Mouse (Mus musculus): ENCODE results near the gene Eif2b2. TPM values are rescaled to one million over a fixed set of nuclear protein-coding genes. Genes with fewer than 3 reads are reported as not detected.
A peak's percentile ranks its signal among the peaks of the same experiment; 100 is the strongest.

Gene Eif2b2
- polyA plus RNA-seq, 1 experiment from 2014 or later: 74.8 TPM

GRCm38 (mm10) chr12:85262489-85262888 lies 43.2 kb downstream of the Eif2b2 start:
- WGBS: 43% methylated on average over 10 of the region's 10 CpGs
- Histone ChIP-seq H3K4me1 (ENCODE audit: control insufficient read depth, insufficient read depth, low read length) (peaks cover 4% of the 10 kb centered on the region; the same call in 1 of the 2 replicates), H3K4me2 (ENCODE audit: low read depth, low read length) (no peak overlapping the region), H3K27ac (ENCODE audit: low read length) (0 out of 2 replicates have a peak overlapping the region, but pooled peaks have one; percentile 17), H3K36me3 (ENCODE audit: control insufficient read depth, insufficient read depth, low read length) (no peaks in the 10 kb centered on the region), H3K9ac (ENCODE audit: low read depth, low read length) (no peak overlapping the region), H3K4me3 (ENCODE audit: low read length) (no peak overlapping the region), H3K9me3 (ENCODE audit: control insufficient read depth, low read length) (no peaks in the 10 kb centered on the region), H3K27me3 (replicated peaks; ENCODE audit: control insufficient read depth, insufficient read depth, low read length) (no peaks in the 10 kb centered on the region)
- ATAC-seq: peak; percentile 80

GRCm38 (mm10) chr12:85263190-85263589 lies 43.9 kb downstream of the Eif2b2 start:
- 0 out of 2 replicates have a peak, but pooled peaks have one; percentile 5 for ATAC-seq
- Histone ChIP-seq H3K4me2 (ENCODE audit: low read depth, low read length) (no peak overlapping the region), H3K4me1 (ENCODE audit: control insufficient read depth, insufficient read depth, low read length) (peaks cover 4% of the 10 kb centered on the region; the same call in 1 of the 2 replicates), H3K9me3 (ENCODE audit: control insufficient read depth, low read length) (no peaks in the 10 kb centered on the region), H3K27ac (ENCODE audit: low read length) (peak overlapping the region; percentile 52; the same call in 1 of the 2 replicates), H3K27me3 (replicated peaks; ENCODE audit: control insufficient read depth, insufficient read depth, low read length) (no peaks in the 10 kb centered on the region), H3K9ac (ENCODE audit: low read depth, low read length) (no peak overlapping the region), H3K36me3 (ENCODE audit: control insufficient read depth, insufficient read depth, low read length) (no peaks in the 10 kb centered on the region), H3K4me3 (ENCODE audit: low read length) (no peak overlapping the region)
- WGBS: 81% methylated on average over 5 of the region's 5 CpGs

- Histone ChIP-seq H3K9me3 (ENCODE audit: control insufficient read depth, low read length) (no peaks in the 10 kb centered on the region), H3K9ac (ENCODE audit: low read depth, low read length) (no peak overlapping the region), H3K27ac (ENCODE audit: low read length) (no peak overlapping the region), H3K27me3 (replicated peaks; ENCODE audit: control insufficient read depth, insufficient read depth, low read length) (no peaks in the 10 kb centered on the region), H3K4me2 (ENCODE audit: low read depth, low read length) (no peak overlapping the region), H3K4me1 (ENCODE audit: control insufficient read depth, insufficient read depth, low read length) (peaks cover 4% of the 10 kb centered on the region; the same call in 1 of the 2 replicates), H3K4me3 (ENCODE audit: low read length) (no peak overlapping the region), H3K36me3 (ENCODE audit: control insufficient read depth, insufficient read depth, low read length) (no peaks in the 10 kb centered on the region)
- 61% methylated on average over 8 of the region's 8 CpGs for WGBS
- no peak for ATAC-seq
Observed at GRCm38 (mm10) chr12:85264531-85264930, 45.2 kb downstream of the Eif2b2 start.

- H3K27me3 ChIP-seq (replicated peaks; ENCODE audit: control insufficient read depth, insufficient read depth, low read length): no peaks in the 10 kb centered on the region
- H3K9me3 ChIP-seq (ENCODE audit: control insufficient read depth, low read length): no peaks in the 10 kb centered on the region
- 44% methylated on average over 7 of the region's 7 CpGs for WGBS
- H3K4me3 ChIP-seq (ENCODE audit: low read length): no peak overlapping the region
- H3K9ac ChIP-seq (ENCODE audit: low read depth, low read length): no peak overlapping the region
- ATAC-seq: no peak
- no peak overlapping the region for H3K4me2 ChIP-seq (ENCODE audit: low read depth, low read length)
- H3K36me3 ChIP-seq (ENCODE audit: control insufficient read depth, insufficient read depth, low read length): no peaks in the 10 kb centered on the region
- H3K4me1 ChIP-seq (ENCODE audit: control insufficient read depth, insufficient read depth, low read length): peaks cover 4% of the 10 kb centered on the region; the same call in 1 of the 2 replicates
- no peak overlapping the region for H3K27ac ChIP-seq (ENCODE audit: low read length)
Observed at GRCm38 (mm10) chr12:85264940-85265339, 45.7 kb downstream of the Eif2b2 start.

- H3K4me3 ChIP-seq (ENCODE audit: low read length): no peak overlapping the region
- no peak overlapping the region for H3K9ac ChIP-seq (ENCODE audit: low read depth, low read length)
- ATAC-seq: no peak
- no peaks in the 10 kb centered on the region for H3K27me3 ChIP-seq (replicated peaks; ENCODE audit: control insufficient read depth, insufficient read depth, low read length)
- peaks cover 4% of the 10 kb centered on the region; the same call in 1 of the 2 replicates for H3K4me1 ChIP-seq (ENCODE audit: control insufficient read depth, insufficient read depth, low read length)
- H3K27ac ChIP-seq (ENCODE audit: low read length): no peak overlapping the region
- no peak overlapping the region for H3K4me2 ChIP-seq (ENCODE audit: low read depth, low read length)
- no peaks in the 10 kb centered on the region for H3K36me3 ChIP-seq (ENCODE audit: control insufficient read depth, insufficient read depth, low read length)
- WGBS: 86% methylated on average over 3 of the region's 3 CpGs
- no peaks in the 10 kb centered on the region for H3K9me3 ChIP-seq (ENCODE audit: control insufficient read depth, low read length)
Observed at GRCm38 (mm10) chr12:85266248-85266647, 47.0 kb downstream of the Eif2b2 start.

GRCm38 (mm10) chr12:85269821-85270220 lies 50.5 kb downstream of the Eif2b2 start:
- peak; percentile 6; the same call in 1 of the 2 replicates for ATAC-seq
- Histone ChIP-seq H3K9ac (ENCODE audit: low read depth, low read length) (peak overlapping the region; percentile 78), H3K4me1 (ENCODE audit: control insufficient read depth, insufficient read depth, low read length) (peaks cover 3% of the 10 kb centered on the region; the same call in 1 of the 2 replicates), H3K27me3 (replicated peaks; ENCODE audit: control insufficient read depth, insufficient read depth, low read length) (no peaks in the 10 kb centered on the region), H3K27ac (ENCODE audit: low read length) (no peak overlapping the region), H3K36me3 (ENCODE audit: control insufficient read depth, insufficient read depth, low read length) (no peaks in the 10 kb centered on the region), H3K4me2 (ENCODE audit: low read depth, low read length) (peak overlapping the region; percentile 78), H3K9me3 (ENCODE audit: control insufficient read depth, low read length) (no peaks in the 10 kb centered on the region), H3K4me3 (ENCODE audit: low read length) (peak overlapping the region; percentile 67)
- 53% methylated on average over 3 of the region's 3 CpGs for WGBS

- 1% methylated on average over 35 of the region's 35 CpGs for WGBS
- H3K4me2 ChIP-seq (ENCODE audit: low read depth, low read length): peak within 1 kb of the TSS; percentile 78
Observed at GRCm38 (mm10) chr12:85270319-85270718, 51.0 kb downstream of the Eif2b2 start, which contains the start of gene Mlh3. Mlh3 (minus strand) TSS chr12:85270599.

GRCm38 (mm10) chr12:85271132-85271842 lies 52.0 kb downstream of the Eif2b2 start:
- Histone ChIP-seq H3K4me2 (ENCODE audit: low read depth, low read length) (no peak overlapping the region), H3K4me3 (ENCODE audit: low read length) (no peak overlapping the region), H3K36me3 (ENCODE audit: control insufficient read depth, insufficient read depth, low read length) (no peaks in the 10 kb centered on the region), H3K27ac (ENCODE audit: low read length) (no peak overlapping the region), H3K4me1 (ENCODE audit: control insufficient read depth, insufficient read depth, low read length) (peaks cover 3% of the 10 kb centered on the region; the same call in 1 of the 2 replicates), H3K9ac (ENCODE audit: low read depth, low read length) (no peak overlapping the region), H3K9me3 (ENCODE audit: control insufficient read depth, low read length) (no peaks in the 10 kb centered on the region), H3K27me3 (replicated peaks; ENCODE audit: control insufficient read depth, insufficient read depth, low read length) (no peaks in the 10 kb centered on the region)
- no peak for ATAC-seq
- WGBS: 73% methylated on average over 7 of the region's 7 CpGs

More at GRCm38 (mm10) chr12:85270319-85270718, 51.0 kb downstream of the Eif2b2 start, which contains the start of gene Mlh3:
- Histone ChIP-seq H3K4me3 (ENCODE audit: low read length) (peak within 1 kb of the TSS; percentile 67), H3K9me3 (ENCODE audit: control insufficient read depth, low read length) (no peaks in the 10 kb centered on the region), H3K36me3 (ENCODE audit: control insufficient read depth, insufficient read depth, low read length) (no peaks in the 10 kb centered on the region), H3K27me3 (replicated peaks; ENCODE audit: control insufficient read depth, insufficient read depth, low read length) (no peaks in the 10 kb centered on the region), H3K4me1 (ENCODE audit: control insufficient read depth, insufficient read depth, low read length) (peaks cover 3% of the 10 kb centered on the region; the same call in 1 of the 2 replicates), H3K9ac (ENCODE audit: low read depth, low read length) (peak within 1 kb of the TSS; percentile 78), H3K27ac (ENCODE audit: low read length) (peak within 1 kb of the TSS; percentile 69)
- peak; percentile 93 for ATAC-seq

- Histone ChIP-seq H3K9ac (ENCODE audit: low read depth, low read length) (no peak overlapping the region), H3K27me3 (replicated peaks; ENCODE audit: control insufficient read depth, insufficient read depth, low read length) (no peaks in the 10 kb centered on the region), H3K4me1 (ENCODE audit: control insufficient read depth, insufficient read depth, low read length) (peaks cover 3% of the 10 kb centered on the region; the same call in 1 of the 2 replicates), H3K36me3 (ENCODE audit: control insufficient read depth, insufficient read depth, low read length) (no peaks in the 10 kb centered on the region), H3K9me3 (ENCODE audit: control insufficient read depth, low read length) (no peaks in the 10 kb centered on the region), H3K27ac (ENCODE audit: low read length) (no peak overlapping the region), H3K4me3 (ENCODE audit: low read length) (no peak overlapping the region), H3K4me2 (ENCODE audit: low read depth, low read length) (no peak overlapping the region)
- WGBS: 70% methylated on average over 4 of the region's 4 CpGs
- no peak for ATAC-seq
Observed at GRCm38 (mm10) chr12:85271843-85272206, 52.5 kb downstream of the Eif2b2 start.
